Mouse (Mus musculus) lung, adult 2 months (tissue): ENCODE measurements around the gene Tnrc6c. TPM values are rescaled to one million over a fixed set of nuclear protein-coding genes. Genes with fewer than 3 reads are reported as not detected.
"Not testable (repeated sequence)": the region's sequence is repeated elsewhere in the genome, so short reads cannot be mapped to it uniquely, and the experiment has no call there.

Experiments used
- DNase-seq: peaks from one replicate; pipeline ENCODE4 v3.0.0; 2022
- H3K4me1 ChIP-seq: fragments of 200-500 bp; 2 replicates; pipeline ENCODE4 v1.6.1; 2011; ENCODE audit warnings: low read length; ENCODE audit not compliant: control insufficient read depth, insufficient read depth
- H3K4me3 ChIP-seq: fragments of 200-500 bp; replicated peaks from 2 replicates; pipeline ENCODE3; 2011; ENCODE audit warnings: low read depth, mild to moderate bottlenecking, control low read depth, low read length; ENCODE audit errors: extremely low read depth
- CTCF ChIP-seq: fragments of 200-500 bp; IDR thresholded peaks from 2 replicates; pipeline ENCODE4 v1.5.1; 2011; ENCODE audit warnings: mild to moderate bottlenecking, low read length, control low read depth; ENCODE audit not compliant: insufficient read depth
- POLR2A ChIP-seq: fragments of 200-500 bp; IDR thresholded peaks from 2 replicates; pipeline ENCODE4 v1.6.1; 2011; ENCODE audit warnings: low read depth, mild to moderate bottlenecking, control low read depth, low read length, borderline replicate concordance; ENCODE audit errors: extremely low read depth
- WGBS: fragments of 180-500 bp; shearing (Covaris S2); methylation state at CpG from one replicate; pipeline ENCODE4 v1.1.7; 2018; 5-methylcytosine and 5-hydroxymethylcytosine counted together
- polyA plus RNA-seq: library from polyadenylated mRNA; depleted of rRNA; stranded (reverse); fragments of >200 nt; gene quantifications from 2 replicates; pipeline ENCODE4 v1.2.3, GENCODE M21; 2012

The Tnrc6c gene
- polyA plus RNA-seq, 1 experiment, result 21.3 TPM

GRCm38 (mm10) chr11:117786294-117786693, 132.2 kb downstream of the Tnrc6c start:
- DNase-seq, result peak; percentile 50
- whole genome bisulfite sequencing, result 15% methylated on average over 10 of the region's 10 CpGs
- no peak overlapping the region for H3K4me3 ChIP-seq
- TF ChIP-seq CTCF, result peak; percentile 85
- no peak for TF ChIP-seq POLR2A
- H3K4me1 ChIP-seq, result peaks cover 5% of the 10 kb centered on the region

DNA sequence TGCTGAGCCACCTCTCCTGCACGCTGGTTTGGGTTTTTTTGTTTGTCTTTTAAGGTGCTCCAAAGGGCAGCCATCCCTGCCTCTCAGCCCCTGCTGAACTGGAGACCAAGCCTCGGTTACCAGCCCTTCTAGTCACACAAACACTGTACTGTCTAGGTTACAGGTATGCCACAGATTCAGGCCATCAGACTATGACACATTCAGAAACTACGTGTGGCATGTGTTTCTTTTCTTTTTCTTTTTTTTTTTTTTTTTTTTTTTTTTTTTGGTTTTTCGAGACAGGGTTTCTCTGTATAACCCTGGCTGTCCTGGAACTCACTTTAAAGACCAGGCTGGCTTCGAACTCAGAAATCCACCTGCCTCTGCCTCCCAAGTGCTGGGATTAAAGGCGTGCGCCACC, 134.4 kb downstream of the Tnrc6c start:
- H3K4me1 ChIP-seq, DNase-seq, H3K4me3 ChIP-seq: not testable (repeated sequence)
- 79% methylated on average over 7 of the region's 7 CpGs for WGBS

DNA sequence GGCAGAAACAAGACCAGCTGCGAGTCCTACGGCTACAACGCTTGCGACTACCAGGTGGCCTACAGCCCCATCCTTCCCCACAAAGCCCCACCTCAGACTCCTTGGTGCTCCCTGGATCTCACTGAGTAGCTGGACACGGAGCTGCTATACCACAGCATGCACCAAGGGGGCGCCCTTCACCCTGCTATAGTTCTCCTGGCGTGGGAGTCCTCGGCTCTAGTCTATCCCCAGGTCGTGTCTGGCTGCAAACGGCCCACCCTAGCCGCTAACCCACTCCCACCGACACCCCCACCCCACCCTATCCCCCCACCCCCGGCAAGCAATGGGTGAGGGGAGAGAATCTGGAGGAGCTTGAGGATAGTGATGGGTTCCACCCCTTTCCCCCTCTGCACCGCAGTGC, 136.2 kb downstream of the Tnrc6c start:
- 9% methylated on average over 14 of the region's 14 CpGs for WGBS
- H3K4me1 ChIP-seq, result peaks cover 3% of the 10 kb centered on the region; the same call in 1 of the 2 replicates
- peak; percentile 92 for TF ChIP-seq CTCF
- no peak for TF ChIP-seq POLR2A
- DNase-seq, result peak; percentile 77
- H3K4me3 ChIP-seq, result no peak overlapping the region

GRCm38 (mm10) chr11:117790703-117791440, 136.8 kb downstream of the Tnrc6c start:
- TF ChIP-seq CTCF (0 out of 2 replicates have a peak, but pooled peaks have one; percentile 17), POLR2A (0 out of 2 replicates have a peak, but pooled peaks have one; percentile 3)
- WGBS, result 52% methylated on average over 23 of the region's 23 CpGs
- peak; percentile 33 for DNase-seq
- Histone ChIP-seq H3K4me1 (peaks cover 3% of the 10 kb centered on the region; the same call in 1 of the 2 replicates), H3K4me3 (no peak overlapping the region)

- TF ChIP-seq CTCF, result no peak
- no peak for TF ChIP-seq POLR2A
- no peak for DNase-seq
- 89% methylated on average over 9 of the region's 9 CpGs for WGBS
- Histone ChIP-seq H3K4me3 (no peak overlapping the region), H3K4me1 (peaks cover 3% of the 10 kb centered on the region; the same call in 1 of the 2 replicates)
These were observed 137.3 kb downstream of the Tnrc6c start for GRCm38 (mm10) chr11:117791441-117791761.

- DNase-seq, result peak; percentile 75
These were observed 138.3 kb downstream of the Tnrc6c start for GRCm38 (mm10) chr11:117792281-117792888.

DNA sequence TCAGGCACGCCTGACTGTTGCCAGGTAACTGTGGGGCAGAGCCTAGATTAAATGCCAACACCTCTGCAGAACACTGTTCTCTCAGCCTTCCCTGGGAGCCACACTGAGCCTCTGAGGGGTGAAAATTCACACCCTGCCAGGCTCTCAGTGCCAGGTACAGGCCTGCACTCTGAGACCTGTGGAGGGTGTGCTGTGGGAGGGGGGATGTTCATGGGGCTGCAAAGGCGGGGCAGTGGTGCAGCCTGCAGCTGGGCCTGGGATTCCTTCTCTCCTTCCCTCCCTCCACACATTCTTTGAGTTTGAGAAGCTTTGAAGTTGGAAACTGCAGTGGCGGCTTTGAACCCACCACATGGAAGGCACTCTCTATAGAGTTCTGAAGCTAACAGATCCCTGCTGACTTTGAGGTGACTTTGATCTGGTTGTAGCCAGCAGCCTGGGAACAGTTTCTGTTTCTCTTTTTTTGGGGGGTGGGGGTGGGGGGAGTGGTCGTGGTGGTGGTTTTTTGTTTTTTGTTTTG, 140.0 kb downstream of the Tnrc6c start:
- 82% methylated on average over 4 of the region's 4 CpGs for WGBS
- TF ChIP-seq CTCF (no peak), POLR2A (no peak)
- Histone ChIP-seq H3K4me3 (no peak overlapping the region), H3K4me1 (peaks cover 3% of the 10 kb centered on the region; the same call in 1 of the 2 replicates)
- no peak for DNase-seq

More at GRCm38 (mm10) chr11:117792281-117792888, 138.3 kb downstream of the Tnrc6c start:
- 34% methylated on average over 22 of the region's 22 CpGs for WGBS
- Histone ChIP-seq H3K4me3 (peak overlapping the region; percentile 8), H3K4me1 (peaks cover 3% of the 10 kb centered on the region; the same call in 1 of the 2 replicates)
- TF ChIP-seq POLR2A (no peak), CTCF (no peak)

DNA sequence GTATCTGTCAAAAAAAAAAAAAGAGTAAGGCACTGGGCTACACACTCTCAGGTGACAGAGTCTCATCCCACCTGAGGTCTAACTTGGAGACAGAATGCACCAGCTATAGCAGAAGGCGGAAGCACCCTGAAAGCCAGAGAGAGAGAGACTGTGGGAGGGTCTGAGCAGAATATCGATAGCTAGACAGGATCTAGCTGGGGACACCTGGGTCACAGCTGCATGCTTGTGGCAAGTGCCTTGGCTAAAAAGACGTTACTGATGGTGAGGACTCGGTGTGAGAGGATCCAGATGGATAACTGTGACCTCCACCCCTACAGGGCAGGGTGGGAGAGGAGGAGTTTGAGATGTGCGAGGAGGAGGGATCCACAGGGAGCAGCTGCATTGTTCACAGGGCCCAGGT, 142.9 kb downstream of the Tnrc6c start:
- DNase-seq, result no peak
- Histone ChIP-seq H3K4me1 (no peaks in the 10 kb centered on the region), H3K4me3 (no peak overlapping the region)
- TF ChIP-seq CTCF, result no peak
- TF ChIP-seq POLR2A, result no peak
- 54% methylated on average over 5 of the region's 5 CpGs for WGBS

DNA sequence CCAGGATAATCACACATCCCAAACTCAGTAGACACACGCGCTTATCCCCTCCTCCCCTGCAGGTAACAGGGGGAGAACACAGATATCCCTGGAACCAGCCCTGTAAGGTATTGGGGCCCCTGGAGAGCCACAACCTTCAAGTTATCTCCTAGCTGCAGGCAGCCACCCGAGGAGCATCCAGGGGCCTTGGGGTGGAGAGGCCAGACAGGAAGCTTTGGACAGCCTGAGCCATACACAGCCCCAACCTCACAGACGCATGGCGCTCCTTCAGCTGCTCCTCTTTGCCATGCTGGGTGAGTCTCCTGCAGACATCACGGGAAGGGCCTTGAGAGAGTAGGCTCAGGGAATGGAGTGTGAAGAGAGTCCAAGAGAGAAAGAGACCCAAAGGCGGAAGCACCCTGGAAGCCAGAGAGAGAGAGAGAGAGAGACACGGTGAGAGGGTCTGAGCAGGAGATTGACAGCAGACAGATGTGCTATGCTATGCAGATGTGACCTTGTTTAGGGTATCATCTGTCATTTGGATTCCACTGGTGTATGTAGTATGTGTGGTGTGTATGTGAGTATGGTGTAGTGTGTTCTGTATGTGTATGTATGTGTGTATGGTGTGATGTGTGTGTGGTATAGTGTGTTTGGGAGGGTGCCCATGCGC, 143.5 kb downstream of the Tnrc6c start, which contains the start of gene 6030468B19Rik:
6030468B19Rik (plus strand) TSS at position 150 of the 649 bp plus-strand sequence.
- DNase-seq, result no peak
- WGBS, result 68% methylated on average over 9 of the region's 9 CpGs
- TF ChIP-seq CTCF (no peak), POLR2A (no peak)
- Histone ChIP-seq H3K4me3 (no peak within 1 kb of the TSS), H3K4me1 (no peaks in the 10 kb centered on the region)
